Mouse (Mus musculus): ENCODE results near the gene Kctd20. TPM values are rescaled to one million over a fixed set of nuclear protein-coding genes. Genes with fewer than 3 reads are reported as not detected.

The Kctd20 gene
- polyA plus RNA-seq, 1 experiment from 2014 or later: 83.7 TPM

DNA sequence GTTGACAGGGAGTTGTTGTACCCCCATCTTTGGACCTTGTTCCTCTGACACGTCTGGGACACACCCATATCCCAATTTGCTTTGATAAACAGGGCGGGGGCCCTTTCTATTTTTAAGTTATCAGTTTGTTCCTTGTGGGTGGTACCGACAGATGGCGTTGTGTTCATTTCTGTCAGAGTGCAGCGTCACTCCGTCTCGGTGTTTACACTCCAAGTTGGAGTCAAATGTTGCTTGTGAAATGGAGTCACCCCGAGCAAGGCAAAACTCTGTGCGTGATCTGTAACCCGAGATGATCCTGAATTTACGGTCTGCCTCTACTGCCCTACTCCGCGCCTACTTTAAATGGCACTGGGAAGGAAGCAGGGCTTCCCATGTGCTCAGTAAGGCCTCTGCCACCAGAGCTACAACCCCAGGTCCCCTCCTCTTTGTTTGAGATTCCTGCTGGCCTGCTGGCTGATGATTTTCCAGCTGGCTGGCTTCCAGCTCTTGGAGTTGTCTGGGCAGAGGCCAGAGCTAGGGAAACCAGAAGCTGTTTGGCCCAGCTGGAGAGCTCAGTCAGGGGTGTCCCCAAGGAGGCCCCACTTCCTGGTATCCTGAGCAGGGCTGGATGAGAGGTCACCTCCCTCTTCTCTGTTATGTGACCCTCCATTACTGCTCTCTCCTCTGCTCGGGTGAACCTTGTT is 21.2 kb upstream of the Kctd20 start:
- ATAC-seq (ENCODE audit: low FRiP score, low TSS enrichment): peak; percentile 96
- WGBS: 2% methylated on average over 14 of the region's 14 CpGs
- peak overlapping the region; percentile 4; the same call in 1 of the 2 replicates for H3K4me3 ChIP-seq (ENCODE audit: low read length)

DNA sequence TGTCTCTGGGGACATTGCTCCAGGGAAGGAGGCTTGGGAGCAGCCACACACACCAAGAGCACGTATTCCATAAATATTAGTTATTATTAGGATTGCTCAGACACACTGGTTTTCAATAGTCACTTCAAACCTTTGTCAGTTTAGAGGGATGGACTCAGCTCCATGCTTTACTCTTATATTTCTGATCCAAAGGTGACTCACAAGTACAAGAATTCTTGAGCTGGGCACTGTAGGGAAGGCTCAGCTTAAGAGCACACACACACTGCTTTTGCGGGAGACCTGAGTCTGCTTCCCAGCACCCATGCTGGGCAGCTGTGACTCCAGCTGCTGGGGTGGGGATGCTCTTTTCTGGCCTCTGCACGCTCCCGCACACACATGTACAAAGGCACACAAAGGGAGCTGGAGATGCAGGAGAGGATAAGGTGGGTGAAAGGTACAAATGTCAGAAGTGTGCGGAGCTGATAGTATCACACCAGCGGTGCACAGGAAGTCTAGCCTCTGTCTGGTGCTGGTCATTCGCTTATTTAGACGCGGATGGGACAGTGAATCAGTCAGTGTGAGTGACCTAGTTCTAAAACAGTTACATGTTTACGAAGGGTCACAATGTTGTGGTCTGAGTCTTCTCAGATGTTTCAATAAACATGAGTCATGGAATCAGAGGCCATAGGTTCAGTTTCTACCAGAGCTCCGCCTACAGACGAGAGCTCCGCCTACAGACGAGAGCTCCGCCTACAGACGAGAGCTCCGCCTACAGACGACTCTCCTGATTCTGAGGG is 20.1 kb upstream of the Kctd20 start:
- H3K27ac ChIP-seq (ENCODE audit: low read depth, low read length): peak overlapping the region; percentile 97
- H3K4me3 ChIP-seq (ENCODE audit: low read length): no peak overlapping the region
- WGBS: 76% methylated on average over 18 of the region's 18 CpGs
- no peaks in the 10 kb centered on the region for H3K9me3 ChIP-seq (ENCODE audit: control insufficient read depth, low read length)
- no peaks in the 10 kb centered on the region for H3K36me3 ChIP-seq (ENCODE audit: control insufficient read depth, insufficient read depth, low read length)
- no peak overlapping the region for H3K4me2 ChIP-seq (replicated peaks; ENCODE audit: low read depth, low read length)
- H3K27me3 ChIP-seq (ENCODE audit: control insufficient read depth, insufficient read depth, low read length): no peaks in the 10 kb centered on the region
- H3K4me1 ChIP-seq (ENCODE audit: control insufficient read depth, insufficient read depth, low read length): peaks cover 18% of the 10 kb centered on the region
- H3K9ac ChIP-seq (ENCODE audit: low read depth, low read length): no peak overlapping the region
- no peak for ATAC-seq (ENCODE audit: low FRiP score, low TSS enrichment)

More for the DNA sequence above, 21.2 kb upstream of the Kctd20 start:
- H3K27me3 ChIP-seq (ENCODE audit: control insufficient read depth, insufficient read depth, low read length): no peaks in the 10 kb centered on the region
- no peaks in the 10 kb centered on the region for H3K9me3 ChIP-seq (ENCODE audit: control insufficient read depth, low read length)
- peak overlapping the region; percentile 40; the same call in 1 of the 2 replicates for H3K9ac ChIP-seq (ENCODE audit: low read depth, low read length)
- peaks cover 18% of the 10 kb centered on the region for H3K4me1 ChIP-seq (ENCODE audit: control insufficient read depth, insufficient read depth, low read length)
- peak overlapping the region; percentile 31 for H3K4me2 ChIP-seq (replicated peaks; ENCODE audit: low read depth, low read length)
- H3K36me3 ChIP-seq (ENCODE audit: control insufficient read depth, insufficient read depth, low read length): no peaks in the 10 kb centered on the region
- H3K27ac ChIP-seq (ENCODE audit: low read depth, low read length): peak overlapping the region; percentile 97

DNA sequence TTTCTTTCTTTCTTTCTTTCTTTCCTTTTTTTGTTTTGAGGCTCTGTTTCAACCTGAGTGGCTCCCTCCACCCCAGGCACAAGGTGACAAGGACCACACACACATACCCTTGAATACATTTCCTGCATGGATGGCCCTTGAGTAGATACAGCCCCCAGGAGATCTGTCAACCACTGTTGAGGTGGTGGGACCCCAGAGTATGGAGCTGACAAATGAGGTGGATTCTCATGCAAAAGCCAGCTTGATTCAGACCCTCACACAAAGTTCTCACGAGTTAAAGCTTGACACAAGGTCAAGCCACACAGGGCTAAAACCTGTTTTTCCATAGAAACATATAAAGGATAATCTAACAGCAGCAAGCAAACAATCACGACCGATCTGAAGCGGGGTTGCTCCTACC is 19.5 kb upstream of the Kctd20 start:
- 88% methylated on average over 4 of the region's 4 CpGs for WGBS
- Histone ChIP-seq H3K27me3 (ENCODE audit: control insufficient read depth, insufficient read depth, low read length) (no peaks in the 10 kb centered on the region), H3K4me3 (ENCODE audit: low read length) (no peak overlapping the region), H3K4me1 (ENCODE audit: control insufficient read depth, insufficient read depth, low read length) (peaks cover 18% of the 10 kb centered on the region), H3K27ac (ENCODE audit: low read depth, low read length) (no peak overlapping the region), H3K9me3 (ENCODE audit: control insufficient read depth, low read length) (no peaks in the 10 kb centered on the region), H3K9ac (ENCODE audit: low read depth, low read length) (no peak overlapping the region), H3K4me2 (replicated peaks; ENCODE audit: low read depth, low read length) (no peak overlapping the region), H3K36me3 (ENCODE audit: control insufficient read depth, insufficient read depth, low read length) (no peaks in the 10 kb centered on the region)
- ATAC-seq (ENCODE audit: low FRiP score, low TSS enrichment): no peak

DNA sequence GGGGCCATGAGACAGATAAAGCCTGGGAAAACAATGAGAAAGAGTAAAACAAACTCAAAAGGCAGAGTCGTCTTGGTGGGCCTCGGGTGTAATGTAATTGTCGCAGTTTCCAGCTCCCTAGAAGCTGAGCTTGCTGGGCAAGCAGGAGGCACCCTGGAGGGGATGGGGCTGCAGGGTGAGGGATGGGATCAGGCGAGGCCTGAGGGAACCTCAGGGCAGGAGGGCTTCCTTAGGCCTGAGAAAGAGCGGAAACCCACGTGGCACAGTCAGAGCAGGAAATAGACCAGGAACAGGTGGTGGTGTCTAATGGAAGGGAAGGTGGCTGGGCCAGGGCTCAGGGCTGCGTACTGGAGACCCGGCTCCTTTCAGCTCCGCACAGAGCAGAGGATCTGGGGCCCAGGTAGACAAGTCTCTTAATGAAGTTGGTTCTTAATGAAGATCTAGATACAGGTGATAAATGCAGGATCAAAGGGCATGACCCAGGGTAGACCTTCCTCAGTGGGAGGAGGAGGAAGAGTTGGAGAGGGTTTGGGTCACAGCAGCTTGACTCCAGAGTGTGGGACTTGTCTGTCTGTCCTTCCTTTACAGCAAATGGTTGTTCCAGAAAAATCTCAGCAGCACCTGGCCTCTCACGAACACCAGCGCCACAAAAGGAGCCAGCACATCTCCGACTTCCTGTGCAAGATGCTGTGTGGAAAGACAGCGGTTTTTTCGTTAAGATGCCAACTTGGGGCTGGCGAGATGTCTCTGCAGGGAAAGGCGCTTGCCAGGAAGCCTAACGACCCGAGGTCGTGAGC is 17.4 kb upstream of the Kctd20 start:
- peaks cover 18% of the 10 kb centered on the region for H3K4me1 ChIP-seq (ENCODE audit: control insufficient read depth, insufficient read depth, low read length)
- H3K4me3 ChIP-seq (ENCODE audit: low read length): no peak overlapping the region
- no peaks in the 10 kb centered on the region for H3K27me3 ChIP-seq (ENCODE audit: control insufficient read depth, insufficient read depth, low read length)
- H3K4me2 ChIP-seq (replicated peaks; ENCODE audit: low read depth, low read length): no peak overlapping the region
- H3K36me3 ChIP-seq (ENCODE audit: control insufficient read depth, insufficient read depth, low read length): no peaks in the 10 kb centered on the region
- H3K27ac ChIP-seq (ENCODE audit: low read depth, low read length): no peak overlapping the region
- no peaks in the 10 kb centered on the region for H3K9me3 ChIP-seq (ENCODE audit: control insufficient read depth, low read length)
- H3K9ac ChIP-seq (ENCODE audit: low read depth, low read length): no peak overlapping the region
- ATAC-seq (ENCODE audit: low FRiP score, low TSS enrichment): no peak
- WGBS: 68% methylated on average over 19 of the region's 19 CpGs

DNA sequence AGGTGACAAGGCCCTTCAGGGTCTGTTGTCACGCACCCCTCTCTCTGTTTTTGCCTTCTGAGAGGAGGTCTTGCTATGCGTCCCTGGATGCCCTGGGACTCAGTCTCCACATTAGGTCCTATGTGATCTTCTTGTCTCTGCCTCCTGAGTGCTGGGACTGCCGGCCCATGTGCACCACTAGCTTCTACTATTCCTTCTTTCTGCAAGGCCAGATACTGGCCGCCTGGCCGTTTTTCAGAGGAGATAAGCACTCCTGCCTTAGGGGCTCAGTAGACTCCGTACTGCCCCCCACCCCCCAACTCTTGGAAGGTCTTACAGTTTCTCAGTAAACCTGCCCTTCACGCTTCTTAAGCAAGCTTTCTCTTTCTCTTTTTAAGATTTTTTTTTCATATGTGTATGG is 15.6 kb upstream of the Kctd20 start:
- Histone ChIP-seq H3K4me2 (replicated peaks; ENCODE audit: low read depth, low read length) (no peak overlapping the region), H3K4me1 (ENCODE audit: control insufficient read depth, insufficient read depth, low read length) (peaks cover 4% of the 10 kb centered on the region; the same call in 1 of the 2 replicates), H3K9ac (ENCODE audit: low read depth, low read length) (no peak overlapping the region), H3K27me3 (ENCODE audit: control insufficient read depth, insufficient read depth, low read length) (no peaks in the 10 kb centered on the region), H3K36me3 (ENCODE audit: control insufficient read depth, insufficient read depth, low read length) (no peaks in the 10 kb centered on the region), H3K4me3 (ENCODE audit: low read length) (no peak overlapping the region), H3K27ac (ENCODE audit: low read depth, low read length) (no peak overlapping the region), H3K9me3 (ENCODE audit: control insufficient read depth, low read length) (no peaks in the 10 kb centered on the region)
- ATAC-seq (ENCODE audit: low FRiP score, low TSS enrichment): no peak
- WGBS: 89% methylated on average over 7 of the region's 7 CpGs

DNA sequence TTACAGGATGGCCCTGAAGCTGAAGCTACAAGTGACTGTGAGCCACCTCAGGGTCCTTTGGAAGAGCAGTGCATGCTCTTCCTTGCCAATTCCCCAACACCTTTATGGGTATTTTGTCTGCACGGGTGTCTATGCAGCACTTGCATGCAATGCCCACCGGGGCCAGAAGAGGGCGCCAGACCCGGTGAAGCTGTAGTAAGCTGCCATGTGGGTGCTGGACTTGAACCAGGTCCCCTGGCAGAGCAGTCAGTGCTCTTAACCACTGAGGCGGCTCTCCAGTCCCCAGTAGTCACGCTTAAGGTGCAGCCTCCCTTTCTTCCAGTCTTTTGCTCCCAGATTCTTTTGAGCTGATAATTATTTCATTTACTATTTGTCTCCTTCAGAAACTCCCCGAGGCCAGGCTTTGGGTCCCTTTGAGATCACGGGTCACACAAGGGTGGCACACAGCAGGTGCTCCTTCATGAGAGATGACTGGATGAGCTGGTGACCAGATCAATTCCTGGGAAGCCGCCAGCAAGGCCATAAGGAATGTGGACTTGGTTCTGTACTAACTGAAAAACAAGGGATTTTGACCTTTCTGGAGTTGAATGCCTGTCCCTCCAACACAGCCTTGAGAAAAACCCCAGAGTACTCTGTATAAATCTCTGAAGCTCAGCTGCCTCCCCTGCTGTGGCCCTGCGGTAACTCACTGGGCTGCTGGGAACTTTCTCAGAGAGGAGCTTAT is 15.0 kb upstream of the Kctd20 start:
- no peaks in the 10 kb centered on the region for H3K36me3 ChIP-seq (ENCODE audit: control insufficient read depth, insufficient read depth, low read length)
- 85% methylated on average over 10 of the region's 10 CpGs for WGBS

DNA sequence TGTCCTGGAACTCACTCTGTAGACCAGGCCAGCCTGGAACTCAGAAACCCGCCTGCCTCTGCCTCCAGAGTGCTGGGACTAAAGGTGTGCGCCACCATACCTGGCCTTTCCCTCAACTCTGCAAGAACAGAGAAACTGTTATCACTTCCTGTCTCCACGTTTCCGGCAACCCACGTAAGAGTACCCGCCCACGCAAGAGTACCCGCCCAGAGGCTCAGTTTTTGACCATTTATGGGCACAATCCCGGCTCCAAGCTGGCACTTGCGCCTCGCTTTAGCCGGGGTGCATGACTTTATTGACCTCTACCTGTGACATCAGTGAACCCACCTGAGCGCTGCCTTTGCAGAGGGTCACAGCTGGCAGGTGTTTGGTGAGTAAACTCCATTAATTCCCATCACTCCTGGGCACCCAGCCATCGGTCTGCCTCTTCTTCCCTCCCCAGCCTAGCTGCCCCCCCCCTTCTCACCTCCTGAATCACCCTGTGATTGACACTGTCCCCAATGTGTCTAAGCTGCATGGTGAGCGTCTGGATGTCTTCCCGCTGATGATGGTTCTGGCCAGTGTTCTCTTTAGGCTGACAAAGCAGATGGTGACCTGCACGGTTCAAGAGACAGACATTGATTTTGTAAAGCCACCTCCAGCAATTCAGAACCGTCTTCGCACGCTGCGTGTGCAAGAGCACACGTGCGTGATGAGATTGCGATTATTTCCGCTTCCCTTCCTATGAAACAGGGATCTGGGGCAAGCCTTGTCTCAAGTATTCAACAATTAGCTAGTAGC is 10.8 kb upstream of the Kctd20 start:
- WGBS: 92% methylated on average over 25 of the region's 25 CpGs
- Histone ChIP-seq H3K27me3 (ENCODE audit: control insufficient read depth, insufficient read depth, low read length) (no peaks in the 10 kb centered on the region), H3K4me3 (ENCODE audit: low read length) (no peak overlapping the region)

More for the DNA sequence above, 15.0 kb upstream of the Kctd20 start:
- Histone ChIP-seq H3K4me3 (ENCODE audit: low read length) (no peak overlapping the region), H3K4me1 (ENCODE audit: control insufficient read depth, insufficient read depth, low read length) (no peaks in the 10 kb centered on the region), H3K27ac (ENCODE audit: low read depth, low read length) (no peak overlapping the region), H3K4me2 (replicated peaks; ENCODE audit: low read depth, low read length) (no peak overlapping the region), H3K27me3 (ENCODE audit: control insufficient read depth, insufficient read depth, low read length) (no peaks in the 10 kb centered on the region), H3K9ac (ENCODE audit: low read depth, low read length) (no peak overlapping the region), H3K9me3 (ENCODE audit: control insufficient read depth, low read length) (no peaks in the 10 kb centered on the region)
- no peak for ATAC-seq (ENCODE audit: low FRiP score, low TSS enrichment)

GRCm38 (mm10) chr17:28942101-28942500 is 9.6 kb upstream of the Kctd20 start:
- Histone ChIP-seq H3K27ac (ENCODE audit: low read depth, low read length) (no peak overlapping the region), H3K4me1 (ENCODE audit: control insufficient read depth, insufficient read depth, low read length) (no peaks in the 10 kb centered on the region), H3K9me3 (ENCODE audit: control insufficient read depth, low read length) (no peaks in the 10 kb centered on the region), H3K4me3 (ENCODE audit: low read length) (no peak overlapping the region), H3K4me2 (replicated peaks; ENCODE audit: low read depth, low read length) (no peak overlapping the region), H3K9ac (ENCODE audit: low read depth, low read length) (no peak overlapping the region), H3K36me3 (ENCODE audit: control insufficient read depth, insufficient read depth, low read length) (no peaks in the 10 kb centered on the region), H3K27me3 (ENCODE audit: control insufficient read depth, insufficient read depth, low read length) (no peaks in the 10 kb centered on the region)
- ATAC-seq (ENCODE audit: low FRiP score, low TSS enrichment): no peak
- WGBS: 77% methylated on average over 10 of the region's 11 CpGs

More for the DNA sequence above, 10.8 kb upstream of the Kctd20 start:
- H3K9ac ChIP-seq (ENCODE audit: low read depth, low read length): no peak overlapping the region
- H3K9me3 ChIP-seq (ENCODE audit: control insufficient read depth, low read length): no peaks in the 10 kb centered on the region
- H3K4me1 ChIP-seq (ENCODE audit: control insufficient read depth, insufficient read depth, low read length): no peaks in the 10 kb centered on the region
- ATAC-seq (ENCODE audit: low FRiP score, low TSS enrichment): no peak
- H3K4me2 ChIP-seq (replicated peaks; ENCODE audit: low read depth, low read length): no peak overlapping the region
- no peaks in the 10 kb centered on the region for H3K36me3 ChIP-seq (ENCODE audit: control insufficient read depth, insufficient read depth, low read length)
- H3K27ac ChIP-seq (ENCODE audit: low read depth, low read length): no peak overlapping the region
